Mouse (Mus musculus) myocyte (in vitro differentiated cells): ENCODE data around the gene Gng2. TPM values are rescaled to one million over a fixed set of nuclear protein-coding genes. Genes with fewer than 3 reads are reported as not detected.
"Not testable (repeated sequence)": the region's sequence is repeated elsewhere in the genome, so short reads cannot be mapped to it uniquely, and the experiment has no call there.

Experiments
- H3K27me3 ChIP-seq: one replicate; pipeline ENCODE4 v1.6.1; 2011; ENCODE audit not compliant: control insufficient read depth, insufficient read depth, insufficient read length
- H3K36me3 ChIP-seq: one replicate; pipeline ENCODE4 v1.6.1; 2011; ENCODE audit not compliant: control insufficient read depth, insufficient read depth
- H3K4me2 ChIP-seq: one replicate; pipeline ENCODE4 v1.6.1; 2011; ENCODE audit warnings: low read depth, control low read depth
- H3K4me3 ChIP-seq: one replicate; pipeline ENCODE4 v1.5.1; 2011; ENCODE audit warnings: mild to moderate bottlenecking, control low read depth, moderate library complexity
- H3K79me2 ChIP-seq: one replicate; pipeline ENCODE4 v1.6.1; 2011; ENCODE audit not compliant: control insufficient read depth, insufficient read depth
- H3ac ChIP-seq: one replicate; pipeline ENCODE4 v1.6.1; 2011; ENCODE audit not compliant: control insufficient read depth, insufficient read length
- CEBPB ChIP-seq: IDR thresholded peaks from 2 replicates; pipeline ENCODE4 v1.6.1; 2011; ENCODE audit warnings: mild to moderate bottlenecking, moderate library complexity; ENCODE audit not compliant: poor library complexity, insufficient read depth, severe bottlenecking
- E2F4 ChIP-seq: IDR thresholded peaks from one replicate; pipeline ENCODE4 v1.6.1; 2011; ENCODE audit warnings: mild to moderate bottlenecking, control low read depth, moderate library complexity; ENCODE audit not compliant: insufficient read depth
- MAX ChIP-seq: IDR thresholded peaks from one replicate; pipeline ENCODE4 v1.6.1; 2011; ENCODE audit warnings: low read depth, mild to moderate bottlenecking, control low read depth
- MYOD1 ChIP-seq, 3 experiments: IDR thresholded peaks; one replicate each; pipeline ENCODE4 v1.6.1; 2011; ENCODE audit warnings: control low read depth in 2 of 3, low read depth in 2 of 3, mild to moderate bottlenecking in 2 of 3, moderate library complexity in 1 of 3; ENCODE audit not compliant: insufficient read length in 2 of 3, control insufficient read depth in 1 of 3
- MYOG ChIP-seq, 3 experiments: IDR thresholded peaks; one replicate each; pipeline ENCODE4 v1.6.1; 2011; ENCODE audit warnings: control low read depth in 2 of 3, low read depth in 2 of 3, mild to moderate bottlenecking in 2 of 3; ENCODE audit not compliant: insufficient read length in 2 of 3, control insufficient read depth in 1 of 3, insufficient read depth in 1 of 3
- POLR2A ChIP-seq: IDR thresholded peaks from one replicate; pipeline ENCODE4 v1.6.1; 2011; ENCODE audit warnings: low read depth, mild to moderate bottlenecking, control low read depth, moderate library complexity; ENCODE audit not compliant: insufficient read length
- POLR2AphosphoS2 ChIP-seq: IDR thresholded peaks from one replicate; pipeline ENCODE4 v1.6.1; 2011; ENCODE audit warnings: low read depth, control low read depth; ENCODE audit not compliant: insufficient read length
- REST ChIP-seq: IDR thresholded peaks from one replicate; pipeline ENCODE4 v1.6.1; 2011; ENCODE audit warnings: mild to moderate bottlenecking, control low read depth, moderate library complexity; ENCODE audit not compliant: insufficient read depth, insufficient read length
- SRF ChIP-seq: IDR thresholded peaks from one replicate; pipeline ENCODE4 v1.6.1; 2011; ENCODE audit warnings: low read depth; ENCODE audit not compliant: control insufficient read depth, insufficient read length
- TCF12 ChIP-seq: IDR thresholded peaks from one replicate; pipeline ENCODE4 v1.6.1; 2011; ENCODE audit warnings: mild to moderate bottlenecking, control low read depth; ENCODE audit not compliant: poor library complexity, insufficient read depth, severe bottlenecking
- TCF3 ChIP-seq: IDR thresholded peaks from one replicate; pipeline ENCODE4 v1.6.1; 2011; ENCODE audit warnings: low read depth, control low read depth; ENCODE audit not compliant: insufficient read length
- USF1 ChIP-seq: IDR thresholded peaks from one replicate; pipeline ENCODE4 v1.6.1; 2011; ENCODE audit warnings: low read depth, mild to moderate bottlenecking, control low read depth, moderate library complexity
- polyA plus RNA-seq: library from polyadenylated mRNA; unstranded; fragments of >200 nt; fragmentation: generic; extraction: Trizol; gene quantifications from one replicate; pipeline ENCODE4 v1.2.1, GENCODE M21; 2012; ENCODE audit warnings: missing spikeins

Gng2 gene
- polyA plus RNA-seq, 1 experiment, result 5.0 TPM

- Histone ChIP-seq H3ac (no peak overlapping the region), H3K27me3 (no peaks in the 10 kb centered on the region), H3K36me3 (no peaks in the 10 kb centered on the region), H3K4me2 (no peak overlapping the region), H3K4me3 (no peak overlapping the region), H3K79me2 (no peaks in the 10 kb centered on the region)
- no peak for TF ChIP-seq SRF
- no peak for TF ChIP-seq MYOD1 (IDR thresholded peaks at IDR 0.05; ENCODE audit: control insufficient read depth in 1 of 3, insufficient read length in 2 of 3, low read depth in 2 of 3)
- TF ChIP-seq TCF3, result no peak
- no peak for TF ChIP-seq MAX
- TF ChIP-seq CEBPB, result no peak
- TF ChIP-seq USF1, result no peak
Observed at GRCm38 (mm10) chr14:19905615-19906014, 71.8 kb downstream of the Gng2 start.

GRCm38 (mm10) chr14:19904821-19905220 lies 72.6 kb downstream of the Gng2 start:
- Histone ChIP-seq H3K27me3 (no peaks in the 10 kb centered on the region), H3K4me2 (no peak overlapping the region), H3K4me3 (no peak overlapping the region), H3ac (no peak overlapping the region), H3K36me3 (no peaks in the 10 kb centered on the region), H3K79me2 (no peaks in the 10 kb centered on the region)
- TF ChIP-seq E2F4 (no peak), CEBPB (no peak)

- no peak overlapping the region for H3K4me2 ChIP-seq
- no peak overlapping the region for H3K4me3 ChIP-seq
- H3K79me2 ChIP-seq, result no peaks in the 10 kb centered on the region
- H3K27me3 ChIP-seq, result no peaks in the 10 kb centered on the region
- no peak overlapping the region for H3ac ChIP-seq
- TF ChIP-seq TCF12, result no peak
- TF ChIP-seq MYOD1 (IDR thresholded peaks at IDR 0.05; ENCODE audit: control insufficient read depth in 1 of 3, insufficient read length in 2 of 3, low read depth in 2 of 3), result no peak
- TF ChIP-seq USF1, result no peak
- no peak for TF ChIP-seq MYOG (IDR thresholded peaks at IDR 0.05; ENCODE audit: control insufficient read depth in 1 of 3, insufficient read depth in 1 of 3, insufficient read length in 2 of 3, low read depth in 2 of 3)
- TF ChIP-seq TCF3, result no peak
- no peak for TF ChIP-seq POLR2A
- no peak for TF ChIP-seq SRF
- no peak for TF ChIP-seq POLR2AphosphoS2
- TF ChIP-seq MAX, result no peak
- TF ChIP-seq REST, result no peak
- TF ChIP-seq E2F4, result no peak
- TF ChIP-seq CEBPB, result no peak
- H3K36me3 ChIP-seq, result no peaks in the 10 kb centered on the region
Observed at GRCm38 (mm10) chr14:19904031-19904430, 73.4 kb downstream of the Gng2 start.

- no peaks in the 10 kb centered on the region for H3K36me3 ChIP-seq
- no peak for TF ChIP-seq TCF12
- no peak for TF ChIP-seq SRF
- TF ChIP-seq MAX, result no peak
- TF ChIP-seq POLR2AphosphoS2, result no peak
- TF ChIP-seq TCF3, result no peak
- TF ChIP-seq USF1, result no peak
- no peak for TF ChIP-seq MYOG (IDR thresholded peaks at IDR 0.05; ENCODE audit: control insufficient read depth in 1 of 3, insufficient read depth in 1 of 3, insufficient read length in 2 of 3, low read depth in 2 of 3)
- TF ChIP-seq E2F4, result no peak
- no peak for TF ChIP-seq MYOD1 (IDR thresholded peaks at IDR 0.05; ENCODE audit: control insufficient read depth in 1 of 3, insufficient read length in 2 of 3, low read depth in 2 of 3)
- TF ChIP-seq CEBPB, result no peak
- H3K4me2 ChIP-seq, result no peak overlapping the region
- H3ac ChIP-seq, result no peak overlapping the region
- H3K27me3 ChIP-seq, result no peaks in the 10 kb centered on the region
- no peak overlapping the region for H3K4me3 ChIP-seq
- H3K79me2 ChIP-seq, result no peaks in the 10 kb centered on the region
Observed at GRCm38 (mm10) chr14:19900492-19900891, 76.9 kb downstream of the Gng2 start.

- Histone ChIP-seq H3K36me3 (no peaks in the 10 kb centered on the region), H3K27me3 (no peaks in the 10 kb centered on the region), H3K79me2 (no peaks in the 10 kb centered on the region), H3K4me2 (no peak overlapping the region), H3K4me3 (no peak overlapping the region), H3ac (no peak overlapping the region)
- TF ChIP-seq POLR2A (no peak), TCF3 (no peak), USF1 (no peak), SRF (no peak), MYOG (IDR thresholded peaks at IDR 0.05; ENCODE audit: control insufficient read depth in 1 of 3, insufficient read depth in 1 of 3, insufficient read length in 2 of 3, low read depth in 2 of 3) (no peak), TCF12 (no peak), REST (no peak), CEBPB (no peak), POLR2AphosphoS2 (no peak), MAX (no peak), E2F4 (no peak), MYOD1 (IDR thresholded peaks at IDR 0.05; ENCODE audit: control insufficient read depth in 1 of 3, insufficient read length in 2 of 3, low read depth in 2 of 3) (no peak)
Observed at GRCm38 (mm10) chr14:19887569-19887968, 89.9 kb downstream of the Gng2 start.

GRCm38 (mm10) chr14:19884431-19884830 lies 93.0 kb downstream of the Gng2 start:
- not testable (repeated sequence) for H3ac ChIP-seq, H3K36me3 ChIP-seq, H3K4me3 ChIP-seq, H3K79me2 ChIP-seq, H3K27me3 ChIP-seq, H3K4me2 ChIP-seq
